Mouse (Mus musculus): Measurements from ENCODE around the gene Hdac1. TPM values are rescaled to one million over a fixed set of nuclear protein-coding genes. Genes with fewer than 3 reads are reported as not detected.

Gene Hdac1
- polyA plus RNA-seq, 1 experiment from 2014 or later, result 111 TPM

DNA sequence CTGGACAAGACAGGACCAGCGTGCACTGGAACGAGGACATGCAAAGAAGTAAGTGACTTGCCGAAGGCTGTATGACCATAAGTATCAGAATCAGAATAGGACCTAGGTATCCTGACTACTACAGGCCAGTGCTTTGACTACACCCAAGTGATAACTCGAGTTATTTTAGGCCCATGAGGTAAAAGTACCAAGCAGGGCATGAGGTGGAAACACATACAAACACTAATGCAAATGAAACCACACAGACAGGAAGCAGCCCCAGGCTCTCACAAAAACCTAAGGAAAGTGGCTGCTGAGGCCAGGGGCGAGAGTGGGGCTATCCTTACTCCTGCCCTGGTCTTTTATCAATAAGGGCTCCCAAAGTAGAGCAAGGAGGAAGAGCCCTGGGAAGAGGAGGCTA is 17.2 kb downstream of the Hdac1 start:
- Histone ChIP-seq H3K36me3 (peaks cover 87% of the 10 kb centered on the region), H3K9me3 (no peaks in the 10 kb centered on the region), H3K27ac (no peak overlapping the region), H3K4me2 (no peak overlapping the region), H3K27me3 (no peaks in the 10 kb centered on the region), H3K9ac (no peak overlapping the region), H3K4me3 (no peak overlapping the region), H3K4me1 (replicated peaks) (no peaks in the 10 kb centered on the region)
- ATAC-seq (ENCODE audit: low FRiP score), result no peak
- 90% methylated on average over 5 of the region's 5 CpGs for WGBS

GRCm38 (mm10) chr4:129518519-129518918 is 24.0 kb downstream of the Hdac1 start:
- no peaks in the 10 kb centered on the region for H3K9me3 ChIP-seq
- WGBS, result 93% methylated on average over 8 of the region's 8 CpGs
- H3K9ac ChIP-seq, result no peak overlapping the region
- no peak for ATAC-seq (ENCODE audit: low FRiP score)
- H3K36me3 ChIP-seq, result peaks cover 71% of the 10 kb centered on the region
- H3K27me3 ChIP-seq, result no peaks in the 10 kb centered on the region
- H3K4me1 ChIP-seq (replicated peaks), result peaks cover 27% of the 10 kb centered on the region
- no peak overlapping the region for H3K4me3 ChIP-seq
- H3K4me2 ChIP-seq, result no peak overlapping the region
- H3K27ac ChIP-seq, result no peak overlapping the region

GRCm38 (mm10) chr4:129516925-129517324 is 25.6 kb downstream of the Hdac1 start:
- Histone ChIP-seq H3K4me1 (replicated peaks) (peaks cover 40% of the 10 kb centered on the region), H3K4me3 (no peak overlapping the region), H3K27ac (0 out of 2 replicates have a peak overlapping the region, but pooled peaks have one; percentile 5), H3K27me3 (no peaks in the 10 kb centered on the region), H3K4me2 (peak overlapping the region; percentile 21; the same call in 1 of the 2 replicates), H3K9ac (0 out of 2 replicates have a peak overlapping the region, but pooled peaks have one; percentile 35), H3K36me3 (peaks cover 55% of the 10 kb centered on the region), H3K9me3 (no peaks in the 10 kb centered on the region)
- WGBS, result 45% methylated on average over 2 of the region's 2 CpGs
- ATAC-seq (ENCODE audit: low FRiP score), result no peak

DNA sequence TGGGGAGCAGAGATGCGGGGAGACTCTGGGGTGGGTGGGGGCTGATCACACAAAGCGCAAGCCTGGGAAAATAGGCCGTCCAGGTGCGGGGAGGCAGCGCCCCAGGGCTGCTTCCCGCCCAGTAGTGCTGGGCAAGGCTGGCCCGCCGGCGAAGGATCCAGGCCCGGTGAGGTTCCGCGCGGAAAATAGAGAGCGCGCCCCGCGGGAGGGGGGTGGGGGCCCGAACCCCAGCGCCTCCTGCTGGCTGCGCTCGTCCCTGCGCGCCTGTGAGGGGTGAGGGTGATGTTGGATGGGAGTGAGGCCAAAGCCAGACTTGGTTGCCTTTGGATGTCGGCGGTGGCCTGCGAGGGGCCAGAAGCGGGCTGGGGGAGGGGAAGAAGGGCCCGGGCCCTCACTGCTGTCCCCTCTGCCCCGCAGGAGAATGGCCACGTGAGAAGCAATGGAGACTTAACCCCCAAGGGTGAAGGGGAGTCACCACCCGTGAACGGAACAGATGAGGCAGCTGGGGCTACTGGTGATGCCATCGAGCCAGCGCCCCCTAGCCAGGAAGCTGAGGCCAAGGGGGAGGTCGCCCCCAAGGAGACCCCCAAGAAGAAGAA is 28.1 kb downstream of the Hdac1 start:
- Histone ChIP-seq H3K27ac (peak overlapping the region; percentile 99), H3K36me3 (peaks cover 32% of the 10 kb centered on the region), H3K4me1 (replicated peaks) (peaks cover 62% of the 10 kb centered on the region), H3K4me2 (peak overlapping the region; percentile 98), H3K9ac (peak overlapping the region; percentile 100), H3K4me3 (peak overlapping the region; percentile 100), H3K9me3 (no peaks in the 10 kb centered on the region), H3K27me3 (no peaks in the 10 kb centered on the region)
- under 1% methylated on average over 35 of the region's 35 CpGs for WGBS
- ATAC-seq (ENCODE audit: low FRiP score), result peak; percentile 19

- H3K27me3 ChIP-seq, result no peaks in the 10 kb centered on the region
- peak overlapping the region; percentile 100 for H3K4me3 ChIP-seq
- H3K9ac ChIP-seq, result peak overlapping the region; percentile 100
- no peaks in the 10 kb centered on the region for H3K9me3 ChIP-seq
- H3K27ac ChIP-seq, result peak overlapping the region; percentile 99
- H3K36me3 ChIP-seq, result peaks cover 31% of the 10 kb centered on the region
- H3K4me1 ChIP-seq (replicated peaks), result peaks cover 67% of the 10 kb centered on the region
- 1% methylated on average over 29 of the region's 57 CpGs for WGBS
- H3K4me2 ChIP-seq, result peak overlapping the region; percentile 98
- peak; percentile 16; the same call in 1 of the 2 replicates for ATAC-seq (ENCODE audit: low FRiP score)
Measured at GRCm38 (mm10) chr4:129513891-129514290, 28.6 kb downstream of the Hdac1 start.

- ATAC-seq (ENCODE audit: low FRiP score), result peak; percentile 82
- Histone ChIP-seq H3K4me3 (peak within 1 kb of the TSS; percentile 100), H3K27me3 (no peaks in the 10 kb centered on the region), H3K27ac (peak within 1 kb of the TSS; percentile 99), H3K36me3 (peaks cover 24% of the 10 kb centered on the region), H3K9ac (peak within 1 kb of the TSS; percentile 100), H3K4me1 (replicated peaks) (peaks cover 73% of the 10 kb centered on the region), H3K9me3 (no peaks in the 10 kb centered on the region), H3K4me2 (peak within 1 kb of the TSS; percentile 98)
- 3% methylated on average over 47 of the region's 47 CpGs for WGBS
Measured at GRCm38 (mm10) chr4:129513086-129513767, 29.3 kb downstream of the Hdac1 start, which contains the start of gene Marcksl1. Gene Marcksl1, plus strand, starts transcription at chr4:129513581.

GRCm38 (mm10) chr4:129511413-129512096 is 31.0 kb downstream of the Hdac1 start:
- no peak overlapping the region for H3K4me2 ChIP-seq
- peaks cover 8% of the 10 kb centered on the region for H3K36me3 ChIP-seq
- 12% methylated on average over 6 of the region's 6 CpGs for WGBS
- peaks cover 66% of the 10 kb centered on the region for H3K4me1 ChIP-seq (replicated peaks)
- H3K9ac ChIP-seq, result 0 out of 2 replicates have a peak overlapping the region, but pooled peaks have one; percentile 6
- no peak for ATAC-seq (ENCODE audit: low FRiP score)
- H3K27me3 ChIP-seq, result no peaks in the 10 kb centered on the region
- no peak overlapping the region for H3K4me3 ChIP-seq
- H3K27ac ChIP-seq, result peak overlapping the region; percentile 74
- H3K9me3 ChIP-seq, result no peaks in the 10 kb centered on the region

- no peak for ATAC-seq (ENCODE audit: low FRiP score)
- H3K4me1 ChIP-seq (replicated peaks), result peaks cover 59% of the 10 kb centered on the region
- H3K9me3 ChIP-seq, result no peaks in the 10 kb centered on the region
- H3K9ac ChIP-seq, result no peak overlapping the region
- H3K27me3 ChIP-seq, result no peaks in the 10 kb centered on the region
- H3K36me3 ChIP-seq, result peaks cover 6% of the 10 kb centered on the region
- H3K4me3 ChIP-seq, result no peak overlapping the region
- peak overlapping the region; percentile 74 for H3K27ac ChIP-seq
- no peak overlapping the region for H3K4me2 ChIP-seq
- WGBS, result 26% methylated on average over 6 of the region's 6 CpGs
Measured at GRCm38 (mm10) chr4:129510723-129511412, 31.6 kb downstream of the Hdac1 start.

DNA sequence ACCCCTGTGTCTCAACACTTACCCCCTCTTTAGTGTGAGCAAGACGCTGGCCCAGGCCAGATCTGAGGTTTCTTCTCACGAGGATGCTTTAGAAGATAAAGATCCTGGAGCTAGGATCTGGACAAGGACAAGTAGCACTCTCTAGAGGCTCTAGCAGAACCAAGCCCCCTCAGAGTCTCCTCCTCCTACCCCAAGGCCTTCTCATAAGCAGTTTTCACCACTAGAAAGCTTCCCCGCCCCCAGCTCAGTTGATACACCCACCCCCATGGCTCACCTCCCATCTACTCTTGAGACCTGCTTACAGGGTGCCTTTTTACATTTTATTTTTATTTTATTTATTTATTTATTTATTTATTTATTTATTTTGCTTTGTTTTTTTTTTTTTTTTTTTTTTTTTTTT is 32.9 kb downstream of the Hdac1 start:
- no peak overlapping the region for H3K4me3 ChIP-seq
- no peaks in the 10 kb centered on the region for H3K9me3 ChIP-seq
- H3K9ac ChIP-seq, result no peak overlapping the region
- H3K4me1 ChIP-seq (replicated peaks), result peaks cover 48% of the 10 kb centered on the region
- H3K27me3 ChIP-seq, result no peaks in the 10 kb centered on the region
- H3K36me3 ChIP-seq, result no peaks in the 10 kb centered on the region
- WGBS, result 59% methylated on average over 3 of the region's 3 CpGs
- peak overlapping the region; percentile 50 for H3K27ac ChIP-seq
- no peak overlapping the region for H3K4me2 ChIP-seq
- no peak for ATAC-seq (ENCODE audit: low FRiP score)

DNA sequence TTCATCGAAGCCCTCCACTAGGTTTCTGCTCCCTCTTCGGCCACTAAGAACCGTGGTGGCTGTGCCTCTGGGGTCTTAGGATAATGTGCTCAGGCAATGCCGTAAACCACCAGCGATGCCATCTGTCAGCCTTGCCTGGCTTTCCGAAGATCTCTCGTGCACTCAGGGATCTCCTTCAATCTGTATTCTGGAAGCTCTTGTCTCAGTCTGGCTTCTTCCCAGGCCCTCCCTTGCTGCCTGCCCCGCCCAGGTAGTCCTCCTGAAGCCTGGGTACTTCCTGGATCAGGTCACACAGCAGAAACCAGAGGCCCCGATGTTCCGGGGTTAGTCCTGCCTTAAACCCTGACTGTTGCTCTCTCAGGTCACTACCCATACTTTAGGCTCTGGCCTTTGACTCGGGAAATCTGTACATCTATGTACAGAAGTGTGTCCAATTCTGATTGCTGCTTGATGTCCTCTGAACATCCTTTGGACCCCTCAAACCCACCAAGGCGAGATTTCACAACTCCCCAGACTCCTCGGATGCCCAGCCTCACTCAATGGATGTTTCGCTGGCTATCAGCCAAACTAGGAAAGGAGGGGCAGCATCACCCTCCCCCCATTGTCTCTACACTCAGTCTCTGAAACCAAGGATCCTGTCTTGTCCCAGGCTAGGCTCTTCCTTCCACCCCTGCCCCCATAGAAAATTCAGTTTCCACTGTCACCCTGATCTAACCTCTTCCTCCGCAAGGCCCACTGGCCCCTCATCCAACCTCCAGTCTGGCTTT is 33.5 kb downstream of the Hdac1 start:
- ATAC-seq (ENCODE audit: low FRiP score), result no peak
- no peaks in the 10 kb centered on the region for H3K27me3 ChIP-seq
- H3K4me3 ChIP-seq, result no peak overlapping the region
- no peak overlapping the region for H3K9ac ChIP-seq
- H3K27ac ChIP-seq, result peak overlapping the region; percentile 71
- H3K9me3 ChIP-seq, result no peaks in the 10 kb centered on the region
- 49% methylated on average over 15 of the region's 15 CpGs for WGBS
- no peaks in the 10 kb centered on the region for H3K36me3 ChIP-seq
- H3K4me2 ChIP-seq, result no peak overlapping the region
- H3K4me1 ChIP-seq (replicated peaks), result peaks cover 48% of the 10 kb centered on the region

DNA sequence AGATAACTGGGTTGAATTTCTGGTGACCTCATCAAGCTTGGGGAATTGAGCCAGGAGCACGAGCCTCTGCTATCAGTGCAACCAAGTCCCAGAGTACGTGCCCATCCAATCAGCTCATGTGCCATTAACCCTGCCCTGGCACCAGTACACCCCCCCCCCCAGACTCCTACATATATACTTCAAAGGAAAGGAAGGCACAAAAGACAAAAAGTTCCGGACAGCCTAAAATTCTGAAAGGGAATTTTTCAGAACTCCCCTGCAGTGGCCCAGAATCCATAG is 34.3 kb downstream of the Hdac1 start:
- Histone ChIP-seq H3K4me2 (no peak overlapping the region), H3K36me3 (no peaks in the 10 kb centered on the region), H3K9ac (no peak overlapping the region), H3K27me3 (no peaks in the 10 kb centered on the region), H3K4me3 (no peak overlapping the region), H3K27ac (no peak overlapping the region), H3K4me1 (replicated peaks) (peaks cover 47% of the 10 kb centered on the region), H3K9me3 (no peaks in the 10 kb centered on the region)
- ATAC-seq (ENCODE audit: low FRiP score), result no peak
- WGBS, result 71% methylated on average over 3 of the region's 3 CpGs
